Mouse (Mus musculus): Measurements from ENCODE around the gene Klhdc3. TPM values are rescaled to one million over a fixed set of nuclear protein-coding genes. Genes with fewer than 3 reads are reported as not detected.

Klhdc3 gene
- total RNA-seq (2023): 40.5 TPM

DNA sequence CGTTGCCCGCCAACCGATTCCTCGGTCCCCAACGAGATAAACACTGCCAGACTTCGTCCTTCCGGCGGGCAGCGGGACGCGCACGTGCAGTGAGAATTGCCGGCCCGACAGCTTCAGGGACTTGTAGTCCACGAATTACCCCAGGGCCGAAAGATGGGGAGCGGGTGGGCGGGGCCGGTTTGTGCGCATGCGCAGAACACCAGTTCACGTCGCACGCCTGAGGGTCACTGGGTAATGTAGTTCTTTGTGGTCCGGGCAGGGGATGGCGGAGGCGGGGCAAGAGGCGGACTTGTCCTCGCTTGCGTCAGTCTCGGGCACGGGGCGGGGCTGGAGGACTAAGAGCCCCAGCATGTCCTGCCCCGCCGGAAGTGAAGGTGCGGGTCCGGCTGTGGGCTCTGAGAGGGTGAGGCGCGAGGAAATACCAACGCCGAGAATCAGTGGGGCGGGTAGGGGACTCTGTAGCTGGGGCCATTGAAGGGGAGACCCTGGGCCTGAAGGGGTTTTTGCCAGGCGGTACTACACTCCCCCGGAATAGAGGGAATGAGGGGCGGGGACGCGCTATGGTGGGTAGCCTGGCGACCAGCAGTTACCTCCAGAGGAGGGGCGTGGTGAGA, at the start of gene Klhdc3:
Klhdc3 (minus strand) TSS at position 155 of the 614 bp plus-strand sequence.

DNA sequence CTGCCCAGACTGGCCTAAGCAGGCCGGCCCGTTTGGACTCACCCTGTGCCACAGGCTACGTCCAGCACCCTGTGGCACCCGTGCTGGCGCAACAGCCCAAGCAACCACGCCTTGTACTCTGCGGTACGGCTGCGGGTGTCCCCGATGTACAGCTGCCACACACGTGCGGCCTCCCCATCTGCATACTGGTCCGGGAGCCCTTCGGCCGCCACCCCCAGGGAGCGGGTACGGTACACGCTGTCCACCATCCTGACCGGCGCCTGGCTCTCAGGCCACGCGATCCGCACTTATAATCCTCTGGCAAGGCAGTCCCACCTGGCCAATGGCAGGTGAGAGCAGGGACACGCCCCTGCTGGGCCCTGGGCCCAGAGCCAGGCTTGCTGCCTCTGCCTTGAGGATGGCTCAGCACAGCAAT, 48.2 kb upstream of the Klhdc3 start, which contains the start of gene Gnmt:
Gnmt (minus strand) TSS at position 265 of the 415 bp plus-strand sequence.

GRCm38 (mm10) chr17:46710959-46711597, 30.4 kb upstream of the Klhdc3 start, which contains the start of gene Pex6:
Gene Pex6 (plus strand): TSS chr17:46711463.

DNA sequence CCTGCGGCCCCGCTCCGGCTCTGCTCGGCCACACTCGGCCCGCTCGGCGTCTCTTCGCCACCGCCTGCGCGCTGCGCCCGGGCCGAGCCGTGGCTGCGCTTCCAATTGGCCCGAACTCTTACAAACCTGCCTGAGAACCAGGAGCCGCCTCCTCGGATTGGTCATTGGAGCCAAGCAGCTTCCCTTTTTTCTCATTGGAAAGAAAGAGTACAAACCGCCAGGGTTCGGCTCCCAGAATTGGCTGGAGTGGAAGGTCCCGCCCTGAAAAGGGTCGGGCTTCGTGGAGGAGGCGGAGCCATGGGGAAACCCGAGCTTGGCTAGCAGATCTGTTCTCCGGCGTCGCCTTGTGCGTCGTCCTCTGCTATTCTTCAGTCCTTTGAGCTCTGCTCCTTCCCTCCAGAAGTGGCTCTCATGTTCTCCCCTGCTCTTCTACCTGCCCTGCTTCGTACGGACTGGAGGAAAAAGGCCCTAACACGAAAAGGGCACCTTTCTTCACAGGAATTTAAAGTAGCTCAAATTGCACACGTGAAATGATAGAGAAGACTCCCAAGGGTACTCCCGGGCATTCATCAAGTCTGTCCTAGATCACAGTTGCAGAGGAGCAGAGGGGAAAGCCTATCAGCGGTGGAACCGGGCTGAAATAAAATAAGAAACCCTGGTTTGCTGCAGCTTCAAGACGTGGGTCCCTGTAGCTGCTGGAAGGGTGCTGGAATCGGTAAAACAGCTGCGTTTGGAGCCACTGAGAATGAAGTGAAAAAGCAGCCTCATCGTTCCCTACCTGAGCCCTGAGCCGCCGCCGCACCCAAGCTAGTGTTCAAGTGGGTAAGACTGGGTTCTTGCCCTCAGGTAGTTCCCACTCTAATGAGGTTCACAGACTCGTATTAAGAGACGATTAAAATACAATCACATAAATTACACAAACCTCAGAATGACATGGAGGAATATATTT, 24.4 kb upstream of the Klhdc3 start, which contains the start of gene Ppp2r5d:
Ppp2r5d (minus strand) TSS at position 225 of the 949 bp plus-strand sequence.

DNA sequence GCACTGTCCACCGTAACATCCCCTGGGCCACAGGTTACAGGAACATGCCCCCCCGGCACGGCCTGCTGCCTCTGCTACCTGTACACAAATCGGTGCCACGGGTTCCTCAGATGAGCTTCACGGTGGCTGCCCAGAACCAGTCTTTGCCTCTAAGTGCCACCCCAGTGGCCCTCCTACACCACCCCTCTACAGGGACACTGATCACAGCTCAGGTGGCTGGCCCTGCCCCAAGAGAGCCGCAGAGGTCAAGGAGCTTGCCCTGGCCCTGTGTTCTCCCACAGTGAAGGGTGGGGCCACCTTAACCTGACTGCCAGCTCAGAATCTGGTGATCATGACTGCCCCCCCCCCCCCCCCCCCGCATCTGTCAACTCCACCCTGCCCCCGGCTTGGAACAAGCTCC, 2.3 kb downstream of the Klhdc3 start, which contains the start of gene Mea1:
Mea1 (plus strand) TSS at position 378 of the 400 bp plus-strand sequence.

DNA sequence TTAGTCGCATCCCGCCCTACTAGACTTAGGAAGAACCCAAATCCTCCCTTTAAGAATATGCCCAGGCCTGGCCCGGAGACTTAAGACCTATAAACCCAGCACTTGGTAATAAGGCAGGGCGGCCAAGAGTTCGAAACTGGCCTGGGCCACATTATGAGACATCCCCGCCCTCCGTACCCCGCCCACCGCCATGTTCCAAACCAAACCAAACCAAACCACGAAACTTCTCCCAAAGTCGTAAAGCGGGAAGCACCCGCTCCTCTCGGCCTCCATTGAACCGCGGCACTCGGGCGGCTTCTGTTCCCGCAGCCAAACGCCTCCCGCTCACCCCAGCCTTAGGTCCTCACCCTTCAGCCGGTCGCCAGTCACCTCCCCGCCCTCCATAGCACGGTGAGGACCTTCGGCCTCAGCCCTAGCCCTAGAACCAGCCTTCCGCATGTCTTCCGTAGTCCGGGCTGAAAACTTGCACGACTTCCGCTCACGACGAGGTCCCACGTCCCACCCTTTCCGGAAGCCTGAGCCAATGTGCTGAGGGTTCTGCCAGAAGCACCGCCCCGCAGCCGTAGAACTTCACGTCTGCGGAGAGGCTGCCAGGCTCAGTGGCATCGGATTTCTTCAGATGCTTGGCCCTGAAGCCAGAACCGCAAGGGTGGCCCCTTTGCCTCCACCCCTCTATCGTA, 6.7 kb downstream of the Klhdc3 start, which contains the start of gene Rrp36:
Rrp36 (minus strand) TSS at position 503 of the 680 bp plus-strand sequence.

GRCm38 (mm10) chr17:46650232-46651031, 30.3 kb downstream of the Klhdc3 start, which contains the start of gene Cul7:
Gene Cul7 (plus strand): TSS chr17:46650337.

DNA sequence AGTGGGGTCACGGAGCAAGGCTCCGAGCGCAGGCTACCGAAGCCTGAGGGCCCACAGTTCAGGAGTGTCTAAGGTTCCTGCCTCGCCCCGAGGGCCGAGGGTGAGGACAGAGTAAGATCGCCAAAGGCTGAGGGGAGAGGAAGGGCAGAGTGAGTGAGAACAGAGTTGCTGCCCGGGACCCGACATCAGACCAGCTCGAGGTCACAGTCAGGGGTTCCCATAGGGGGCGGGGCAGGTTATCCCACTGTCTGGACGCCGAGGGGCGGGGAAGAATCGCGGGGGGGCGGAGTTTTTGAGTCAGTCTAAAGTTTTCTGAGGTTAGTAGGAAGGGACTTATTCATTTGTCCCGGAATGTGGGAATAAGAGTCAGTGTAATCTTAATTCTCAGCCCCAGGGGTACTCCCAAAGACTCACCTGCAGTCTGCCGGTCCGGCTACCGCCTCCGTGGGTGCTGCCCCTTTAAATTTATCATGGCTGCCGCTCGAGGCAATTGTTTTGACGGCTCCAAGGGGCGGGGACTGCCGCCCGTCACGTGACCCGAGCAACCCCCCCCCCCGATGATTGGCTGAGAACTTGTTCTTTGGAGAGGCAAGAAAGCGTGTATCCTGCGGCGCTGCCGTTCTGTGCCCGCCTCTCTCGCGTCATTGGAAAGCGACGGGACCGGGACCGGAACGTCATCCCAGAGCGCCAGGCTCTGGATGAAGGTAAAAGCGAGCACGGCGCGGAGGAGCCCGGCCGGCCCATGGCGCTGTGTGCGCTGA, 35.0 kb downstream of the Klhdc3 start, which contains the start of the genes Klc4 and Mrpl2:
Klc4 (minus strand) TSS at position 462 of the 761 bp plus-strand sequence.
Mrpl2 (plus strand) TSS at position 669 of the 761 bp plus-strand sequence.

GRCm38 (mm10) chr17:46628791-46629684, 51.7 kb downstream of the Klhdc3 start, which contains the start of gene Ptk7:
Gene Ptk7 (minus strand): TSS chr17:46629504.

Other genes starting within 250 kb of the Klhdc3 start
- not detected for gene Slc22a7, start 242.5 kb downstream of the Klhdc3 start, total RNA-seq (2023)
- 0.56 TPM for gene Ttbk1, start 193.2 kb downstream of the Klhdc3 start, total RNA-seq (2023)
- gene Dnph1, start 184.2 kb downstream of the Klhdc3 start, total RNA-seq (2023): not detected
- gene Cul9, start 134.5 kb downstream of the Klhdc3 start, total RNA-seq (2023): 13.4 TPM
- gene Srf, start 124.7 kb downstream of the Klhdc3 start, total RNA-seq (2023): 62.6 TPM
- not detected for gene Ptk7, start 51.4 kb downstream of the Klhdc3 start, total RNA-seq (2023)
- gene Klc4, start 34.9 kb downstream of the Klhdc3 start, total RNA-seq (2023): 16.8 TPM
- gene Mrpl2, start 34.7 kb downstream of the Klhdc3 start, total RNA-seq (2023): 29.7 TPM
- 5.2 TPM for gene Cul7, start 30.6 kb downstream of the Klhdc3 start, total RNA-seq (2023)
- 28.7 TPM for gene Rrp36, start 6.6 kb downstream of the Klhdc3 start, total RNA-seq (2023)
- gene Mea1, start 2.1 kb downstream of the Klhdc3 start, total RNA-seq (2023): 45.7 TPM
- gene Ppp2r5d, start 24.2 kb upstream of the Klhdc3 start, total RNA-seq (2023): 39.6 TPM
- 29.7 TPM for gene Pex6, start 30.5 kb upstream of the Klhdc3 start, total RNA-seq (2023)
- 0.94 TPM for gene Gnmt, start 48.3 kb upstream of the Klhdc3 start, total RNA-seq (2023)
- gene Cnpy3, start 71.3 kb upstream of the Klhdc3 start, total RNA-seq (2023): 57.5 TPM
- gene Ptcra, start 82.8 kb upstream of the Klhdc3 start, total RNA-seq (2023): not detected
- 18.1 TPM for gene 2310039H08Rik, start 91.7 kb upstream of the Klhdc3 start, total RNA-seq (2023)
- gene Rpl7l1, start 101.8 kb upstream of the Klhdc3 start, total RNA-seq (2023): 60.5 TPM
- gene Bicral, start 177.6 kb upstream of the Klhdc3 start, total RNA-seq (2023): 55.5 TPM
- gene Tbcc, start 209.8 kb upstream of the Klhdc3 start, total RNA-seq (2023): 12.5 TPM
- gene Prph2, start 229.5 kb upstream of the Klhdc3 start, total RNA-seq (2023): not detected

Data from CD4-positive naive resting alpha-beta T cell, adult 76 days (primary cell).